Mouse (Mus musculus) limb, embryonic 13.5 days (tissue): ENCODE results near the gene Rundc3a. TPM values are rescaled to one million over a fixed set of nuclear protein-coding genes. Genes with fewer than 3 reads are reported as not detected.
A peak's percentile ranks its signal among the peaks of the same experiment; 100 is the strongest.
"Not testable (repeated sequence)": the region's sequence is repeated elsewhere in the genome, so short reads cannot be mapped to it uniquely, and the experiment has no call there.

ENCODE experiments used
- ATAC-seq: fragments of 200-750 bp; cut with Nextera tagmentation; 2 replicates; pipeline ENCODE4 v1.8.0; 2017; ENCODE audit warnings: low read depth, moderate number of reproducible peaks, moderate TSS enrichment; ENCODE audit not compliant: low FRiP score
- H3K27ac ChIP-seq: fragments of 300-500 bp; sonication (generic); 2 replicates; pipeline ENCODE4 v1.5.1; 2015; ENCODE audit warnings: inconsistent platforms, mild to moderate bottlenecking, moderate library complexity
- H3K27me3 ChIP-seq: fragments of 300-500 bp; sonication (generic); 2 replicates; pipeline ENCODE4 v1.6.1; 2015; ENCODE audit warnings: mild to moderate bottlenecking, inconsistent platforms
- H3K36me3 ChIP-seq: fragments of 300-500 bp; sonication (generic); 2 replicates; pipeline ENCODE4 v1.6.1; 2015; ENCODE audit warnings: inconsistent platforms, mild to moderate bottlenecking, moderate library complexity
- H3K4me1 ChIP-seq: fragments of 300-500 bp; sonication (generic); 2 replicates; pipeline ENCODE4 v1.6.1; 2015; ENCODE audit warnings: inconsistent platforms
- H3K4me2 ChIP-seq: fragments of 300-500 bp; sonication (generic); replicated peaks from 2 replicates; pipeline ENCODE4 v1.6.1; 2015; ENCODE audit warnings: inconsistent platforms, mild to moderate bottlenecking, moderate library complexity
- H3K4me3 ChIP-seq: fragments of 300-500 bp; sonication (generic); 2 replicates; pipeline ENCODE4 v1.5.1; 2015; ENCODE audit warnings: moderate library complexity, mild to moderate bottlenecking, inconsistent platforms
- H3K9ac ChIP-seq: fragments of 300-500 bp; sonication (generic); 2 replicates; pipeline ENCODE4 v1.6.1; 2015; ENCODE audit warnings: mild to moderate bottlenecking, inconsistent platforms
- H3K9me3 ChIP-seq: fragments of 300-500 bp; sonication (generic); 2 replicates; pipeline ENCODE4 v1.6.1; 2016; ENCODE audit warnings: inconsistent platforms
- WGBS: fragments of 180-500 bp; shearing (Covaris S2); methylation state at CpG from one replicate; pipeline ENCODE4 v1.1.7; 2015; 5-methylcytosine and 5-hydroxymethylcytosine counted together
- polyA plus RNA-seq: library from polyadenylated mRNA; unstranded; fragments of >200 nt; fragmentation: Nextera tagmentation; extraction: Ambion mirVana; gene quantifications from 2 replicates; pipeline ENCODE4 v1.2.1, GENCODE M21; 2015

The Rundc3a gene
- polyA plus RNA-seq, 1 experiment from 2014 or later = 1.3 TPM

DNA sequence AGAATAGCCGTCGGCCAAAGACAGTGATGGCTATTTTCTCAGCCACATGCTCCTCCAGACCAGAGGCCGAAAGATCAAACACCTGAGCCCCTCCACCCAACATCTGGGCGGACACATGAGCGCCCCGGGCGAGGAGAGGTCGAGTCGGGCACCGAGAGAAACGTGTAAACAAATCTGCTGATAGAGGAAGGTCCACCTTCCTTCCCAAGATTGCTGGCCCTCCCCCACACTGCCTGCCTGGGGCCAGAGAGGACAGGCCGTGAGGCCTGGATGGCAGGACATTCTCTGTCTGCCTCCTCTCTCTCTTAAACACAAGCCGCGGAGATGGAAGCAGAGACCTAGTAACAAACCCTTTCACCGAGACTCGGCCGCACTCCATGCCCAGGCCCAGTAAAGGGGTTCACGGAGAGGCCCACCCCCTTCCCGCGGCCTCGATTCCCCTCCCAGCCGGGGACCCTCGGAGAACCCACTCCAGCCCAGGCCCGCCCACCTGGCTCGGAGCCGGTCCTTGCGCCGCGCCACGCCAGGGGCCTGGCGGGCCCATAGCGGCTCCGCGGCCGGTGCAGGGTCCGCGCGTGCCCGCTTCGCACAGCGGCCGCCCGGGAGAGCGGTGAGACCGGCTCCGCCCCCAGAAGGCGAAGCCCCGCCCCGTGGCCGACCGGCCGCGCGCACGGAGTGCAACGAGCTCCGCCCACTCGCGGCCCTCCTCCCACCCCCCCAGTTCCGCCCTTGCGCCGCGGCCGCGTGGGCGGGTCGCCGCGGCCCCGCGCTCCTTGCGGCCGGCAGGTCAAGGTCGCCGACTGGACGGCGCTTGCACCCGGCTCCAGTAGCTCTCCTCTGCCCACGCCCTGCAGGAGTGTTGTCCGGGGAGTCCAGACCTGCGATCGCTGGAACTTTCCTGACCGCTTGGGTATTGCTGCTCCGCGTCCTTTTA lies 14.0 kb downstream of the Rundc3a start:
- Histone ChIP-seq H3K4me2 (peak overlapping the region; percentile 95), H3K27ac (peak overlapping the region; percentile 90), H3K36me3 (peaks cover 28% of the 10 kb centered on the region), H3K4me3 (peak overlapping the region; percentile 81), H3K9me3 (no peaks in the 10 kb centered on the region), H3K4me1 (peaks cover 19% of the 10 kb centered on the region), H3K27me3 (peaks cover 8% of the 10 kb centered on the region), H3K9ac (peak overlapping the region; percentile 86)
- WGBS = under 1% methylated on average over 74 of the region's 85 CpGs
- ATAC-seq = peak; percentile 73

- ATAC-seq = no peak
- H3K9me3 ChIP-seq = no peaks in the 10 kb centered on the region
- H3K4me3 ChIP-seq = peak within 1 kb of the TSS; percentile 81
- H3K9ac ChIP-seq = peak within 1 kb of the TSS; percentile 86
- H3K27me3 ChIP-seq = peaks cover 2% of the 10 kb centered on the region; the same call in 1 of the 2 replicates
- peaks cover 22% of the 10 kb centered on the region for H3K36me3 ChIP-seq
- peak within 1 kb of the TSS; percentile 90 for H3K27ac ChIP-seq
- WGBS = under 1% methylated on average over 19 of the region's 19 CpGs
- peak within 1 kb of the TSS; percentile 95 for H3K4me2 ChIP-seq
- peaks cover 19% of the 10 kb centered on the region for H3K4me1 ChIP-seq
Measured at GRCm38 (mm10) chr11:102407834-102408215, 14.6 kb downstream of the Rundc3a start, which contains the start of gene Slc25a39. Slc25a39 (minus strand) TSS chr11:102407946.

- Histone ChIP-seq H3K4me1 (peaks cover 19% of the 10 kb centered on the region), H3K4me3 (peak overlapping the region; percentile 81), H3K27ac (peak overlapping the region; percentile 90), H3K9me3 (no peaks in the 10 kb centered on the region), H3K27me3 (no peaks in the 10 kb centered on the region), H3K4me2 (peak overlapping the region; percentile 95), H3K9ac (peak overlapping the region; percentile 77), H3K36me3 (peaks cover 16% of the 10 kb centered on the region)
- peak; percentile 94 for ATAC-seq
- under 1% methylated on average over 32 of the region's 32 CpGs for WGBS
Measured at GRCm38 (mm10) chr11:102408344-102408876, 15.2 kb downstream of the Rundc3a start.

DNA sequence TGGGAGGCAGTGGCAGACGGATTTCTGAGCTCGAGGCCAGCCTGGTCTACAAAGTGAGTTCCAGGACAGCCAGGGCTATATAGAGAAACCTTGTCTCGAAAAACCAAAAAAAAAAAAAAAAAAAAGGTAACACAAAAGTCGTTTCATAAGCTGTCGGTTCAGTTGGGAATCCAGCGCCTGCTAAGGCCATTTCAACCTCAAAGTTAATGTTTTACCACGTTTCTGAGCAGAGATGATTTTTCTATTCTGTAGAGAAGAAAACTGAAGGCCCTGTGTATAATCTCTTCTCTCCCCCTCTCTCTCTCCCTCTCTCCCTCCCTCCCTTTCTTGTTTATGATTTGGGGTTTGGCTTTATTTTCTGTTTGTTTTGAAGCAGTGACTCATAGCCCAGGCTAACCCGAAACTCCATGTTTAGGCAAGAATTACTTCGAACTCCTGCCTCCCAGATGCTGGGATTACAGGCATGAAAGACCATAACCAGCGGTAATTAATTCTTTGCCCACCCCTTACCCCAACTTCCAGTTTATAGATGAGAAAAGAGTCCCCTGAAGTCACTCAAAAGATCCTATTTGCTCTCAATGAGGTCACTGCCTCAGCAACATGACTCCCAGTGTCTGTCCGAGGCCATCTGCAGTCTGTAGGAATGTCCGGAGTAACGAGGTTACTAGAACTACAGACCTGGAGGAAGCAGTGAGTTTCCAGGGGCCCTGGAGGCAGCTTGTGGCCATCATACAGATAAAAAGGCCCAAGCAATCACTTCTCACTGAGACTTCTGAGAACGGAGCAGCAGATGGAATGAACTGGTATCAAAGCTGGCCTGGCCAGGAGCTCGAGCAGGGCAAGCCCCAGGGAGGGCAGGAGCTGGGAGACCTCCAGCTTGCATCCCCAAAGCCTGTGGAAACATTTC lies 15.9 kb downstream of the Rundc3a start:
- Histone ChIP-seq H3K4me2 (peak overlapping the region; percentile 95), H3K9ac (peak overlapping the region; percentile 55; the same call in 1 of the 2 replicates), H3K27me3 (no peaks in the 10 kb centered on the region), H3K4me3 (peak overlapping the region; percentile 81), H3K36me3 (peaks cover 8% of the 10 kb centered on the region), H3K27ac (peak overlapping the region; percentile 70; the same call in 1 of the 2 replicates), H3K4me1 (peaks cover 19% of the 10 kb centered on the region), H3K9me3 (no peaks in the 10 kb centered on the region)
- WGBS = 34% methylated on average over 15 of the region's 15 CpGs
- ATAC-seq = no peak

DNA sequence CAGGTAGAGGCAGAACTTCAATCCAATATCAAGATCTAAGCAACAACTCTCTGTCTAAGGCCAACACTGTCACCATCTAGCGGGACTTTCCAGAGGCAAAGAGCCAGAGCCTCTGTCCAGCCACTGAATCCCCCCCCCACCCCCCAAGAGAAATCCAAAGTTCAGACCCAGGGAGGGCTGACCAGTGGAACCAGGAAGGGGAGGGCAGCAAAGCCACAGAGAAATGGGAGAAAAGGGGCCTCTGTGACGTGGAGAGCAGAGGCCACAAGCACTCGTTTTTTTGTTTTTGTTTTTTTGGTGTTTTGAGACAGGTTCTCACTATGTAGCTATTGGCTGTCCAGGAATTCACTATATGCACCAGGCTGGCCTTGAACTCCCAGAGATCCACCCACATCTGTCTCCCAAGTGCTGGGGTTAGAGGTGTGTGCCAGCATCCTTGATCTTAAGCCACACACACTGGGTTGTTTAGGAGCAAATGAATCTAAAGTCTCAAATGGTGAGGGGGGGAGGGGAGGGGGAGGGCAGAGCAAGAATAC lies 16.7 kb downstream of the Rundc3a start:
- no peak overlapping the region for H3K27ac ChIP-seq
- no peaks in the 10 kb centered on the region for H3K9me3 ChIP-seq
- H3K9ac ChIP-seq = no peak overlapping the region
- no peak overlapping the region for H3K4me2 ChIP-seq
- peaks cover 19% of the 10 kb centered on the region for H3K4me1 ChIP-seq
- H3K4me3 ChIP-seq = no peak overlapping the region
- WGBS = 78% methylated on average over 3 of the region's 3 CpGs
- no peaks in the 10 kb centered on the region for H3K27me3 ChIP-seq
- peaks cover 1% of the 10 kb centered on the region for H3K36me3 ChIP-seq
- no peak for ATAC-seq

- H3K9ac ChIP-seq, H3K4me2 ChIP-seq, H3K27ac ChIP-seq, ATAC-seq, H3K27me3 ChIP-seq, H3K4me3 ChIP-seq, H3K36me3 ChIP-seq, H3K9me3 ChIP-seq: not testable (repeated sequence)
- 88% methylated on average over 3 of the region's 3 CpGs for WGBS
- H3K4me1 ChIP-seq = peaks cover 15% of the 10 kb centered on the region
Measured at GRCm38 (mm10) chr11:102410345-102410744, 17.1 kb downstream of the Rundc3a start.

DNA sequence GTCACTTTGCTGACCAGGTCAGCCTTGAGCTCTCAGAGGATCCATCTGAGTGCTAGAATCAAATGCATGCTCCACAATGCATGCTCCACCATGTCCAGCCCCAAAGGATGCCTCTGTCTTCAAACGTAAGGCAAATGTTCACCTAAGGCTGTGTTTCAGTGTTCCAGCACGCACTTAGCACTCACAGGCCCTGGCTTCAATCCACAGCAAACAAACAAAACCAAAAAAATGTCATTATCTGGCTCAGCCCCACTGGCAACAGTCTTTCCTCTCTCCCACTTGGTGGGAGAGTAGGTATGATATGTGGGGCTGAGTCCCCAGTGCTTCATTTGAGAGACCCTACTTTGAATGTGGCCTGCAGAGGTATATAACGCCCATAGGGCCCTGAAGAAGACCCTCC lies 17.9 kb downstream of the Rundc3a start:
- Histone ChIP-seq H3K27me3 (no peaks in the 10 kb centered on the region), H3K4me3 (no peak overlapping the region), H3K4me2 (no peak overlapping the region), H3K9me3 (no peaks in the 10 kb centered on the region), H3K4me1 (peaks cover 8% of the 10 kb centered on the region), H3K9ac (no peak overlapping the region), H3K36me3 (no peaks in the 10 kb centered on the region), H3K27ac (no peak overlapping the region)
- WGBS = 83% methylated on average over 3 of the region's 3 CpGs
- ATAC-seq = no peak

DNA sequence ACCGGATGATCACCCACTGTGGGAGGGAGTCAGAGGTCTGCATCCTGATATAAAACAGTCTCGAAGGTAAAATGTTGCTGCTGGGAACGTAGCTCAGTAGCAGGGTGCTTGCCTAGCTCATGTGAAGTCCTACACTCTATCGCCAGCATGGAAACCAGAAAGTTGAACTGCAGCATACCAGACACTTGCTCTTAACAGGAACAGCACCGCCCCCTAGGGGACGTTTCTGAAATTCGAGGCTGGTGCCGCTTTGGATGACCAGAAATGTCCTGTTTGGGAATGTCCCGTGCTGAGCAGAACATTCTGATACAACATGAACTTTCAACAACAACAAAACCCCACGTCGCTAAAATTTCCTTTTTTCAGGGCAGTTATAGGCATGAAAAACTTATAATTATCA lies 18.5 kb downstream of the Rundc3a start:
- Histone ChIP-seq H3K4me1 (peaks cover 1% of the 10 kb centered on the region; the same call in 1 of the 2 replicates), H3K4me2 (no peak overlapping the region), H3K9me3 (no peaks in the 10 kb centered on the region), H3K9ac (no peak overlapping the region), H3K36me3 (no peaks in the 10 kb centered on the region), H3K27me3 (no peaks in the 10 kb centered on the region), H3K27ac (no peak overlapping the region), H3K4me3 (no peak overlapping the region)
- 7% methylated on average over 11 of the region's 11 CpGs for WGBS
- no peak for ATAC-seq

GRCm38 (mm10) chr11:102413059-102413458 lies 19.9 kb downstream of the Rundc3a start:
- Histone ChIP-seq H3K4me3 (no peak overlapping the region), H3K9me3 (no peaks in the 10 kb centered on the region), H3K27ac (no peak overlapping the region), H3K4me2 (no peak overlapping the region), H3K9ac (no peak overlapping the region), H3K36me3 (no peaks in the 10 kb centered on the region), H3K27me3 (no peaks in the 10 kb centered on the region), H3K4me1 (no peaks in the 10 kb centered on the region)
- ATAC-seq = no peak
- 78% methylated on average over 8 of the region's 8 CpGs for WGBS

DNA sequence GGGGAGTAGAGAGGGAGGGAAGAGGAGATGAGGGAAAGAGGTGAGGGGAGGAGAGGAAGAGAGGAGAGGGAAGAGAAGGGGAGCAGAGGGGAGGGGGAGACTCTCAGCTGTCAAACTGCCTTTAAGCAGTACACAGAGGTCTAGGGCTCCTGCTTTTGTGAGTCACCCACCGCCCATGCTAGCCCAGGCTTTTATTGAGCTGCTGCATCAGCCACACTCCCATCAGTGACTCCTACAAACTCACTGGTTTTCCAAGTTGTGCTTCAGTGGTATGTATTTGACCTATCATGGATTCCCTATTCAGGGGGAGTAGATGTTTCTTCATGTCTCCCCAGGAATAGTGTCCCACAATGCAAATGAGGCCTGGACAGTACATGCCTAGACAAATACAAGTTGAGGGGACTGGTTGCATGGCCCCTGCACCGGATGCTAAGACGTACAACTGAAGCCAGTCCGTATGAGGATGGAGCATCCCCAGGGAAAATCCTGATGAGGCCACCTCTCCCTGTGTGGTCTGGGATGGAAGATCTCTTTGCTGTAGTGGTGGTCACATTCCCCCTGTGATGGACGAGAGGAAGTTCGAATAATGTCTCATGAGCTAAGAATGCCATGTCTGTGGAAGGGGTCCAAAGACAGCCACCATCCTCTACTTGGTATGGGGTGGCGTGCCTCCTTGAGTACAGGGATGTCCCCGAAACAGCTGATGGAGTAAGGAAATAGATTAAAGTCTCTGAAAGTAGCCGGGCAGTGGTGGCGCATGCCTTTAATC lies 22.0 kb downstream of the Rundc3a start:
- ATAC-seq = no peak
- H3K36me3 ChIP-seq = no peaks in the 10 kb centered on the region
- H3K4me3 ChIP-seq = no peak overlapping the region
- H3K27me3 ChIP-seq = no peaks in the 10 kb centered on the region
- no peak overlapping the region for H3K27ac ChIP-seq
- no peak overlapping the region for H3K9ac ChIP-seq
- no peak overlapping the region for H3K4me2 ChIP-seq
- H3K9me3 ChIP-seq = 0 out of 2 replicates have a peak, but pooled peaks cover 4% of the 10 kb centered on the region
- no peaks in the 10 kb centered on the region for H3K4me1 ChIP-seq
- 74% methylated on average over 10 of the region's 10 CpGs for whole genome bisulfite sequencing

- no peak overlapping the region for H3K4me2 ChIP-seq
- H3K4me3 ChIP-seq = no peak overlapping the region
- H3K9ac ChIP-seq = no peak overlapping the region
- H3K27me3 ChIP-seq = no peaks in the 10 kb centered on the region
- 78% methylated on average over 1 of the region's 1 CpGs for WGBS
- no peak for ATAC-seq
- no peaks in the 10 kb centered on the region for H3K4me1 ChIP-seq
- no peak overlapping the region for H3K27ac ChIP-seq
- no peaks in the 10 kb centered on the region for H3K36me3 ChIP-seq
- H3K9me3 ChIP-seq = 0 out of 2 replicates have a peak, but pooled peaks cover 7% of the 10 kb centered on the region
Measured at GRCm38 (mm10) chr11:102417160-102417559, 24.0 kb downstream of the Rundc3a start.
